Mouse (Mus musculus) ES-CJ7 (cell line): Measurements from ENCODE around the gene Npw.

Experiments
- DNase-seq: peaks from one replicate; pipeline ENCODE4 v3.0.0; 2011; ENCODE audit warnings: low read depth, low spot score

Gene Npw

GRCm38 (mm10) chr17:24658017-24658758, at the start of gene Npw:
Gene Npw (minus strand): TSS chr17:24658457.
- DNase-seq = peak; percentile 21

GRCm38 (mm10) chr17:24707801-24708425, 49.7 kb upstream of the Npw start:
- DNase-seq = no peak

DNA sequence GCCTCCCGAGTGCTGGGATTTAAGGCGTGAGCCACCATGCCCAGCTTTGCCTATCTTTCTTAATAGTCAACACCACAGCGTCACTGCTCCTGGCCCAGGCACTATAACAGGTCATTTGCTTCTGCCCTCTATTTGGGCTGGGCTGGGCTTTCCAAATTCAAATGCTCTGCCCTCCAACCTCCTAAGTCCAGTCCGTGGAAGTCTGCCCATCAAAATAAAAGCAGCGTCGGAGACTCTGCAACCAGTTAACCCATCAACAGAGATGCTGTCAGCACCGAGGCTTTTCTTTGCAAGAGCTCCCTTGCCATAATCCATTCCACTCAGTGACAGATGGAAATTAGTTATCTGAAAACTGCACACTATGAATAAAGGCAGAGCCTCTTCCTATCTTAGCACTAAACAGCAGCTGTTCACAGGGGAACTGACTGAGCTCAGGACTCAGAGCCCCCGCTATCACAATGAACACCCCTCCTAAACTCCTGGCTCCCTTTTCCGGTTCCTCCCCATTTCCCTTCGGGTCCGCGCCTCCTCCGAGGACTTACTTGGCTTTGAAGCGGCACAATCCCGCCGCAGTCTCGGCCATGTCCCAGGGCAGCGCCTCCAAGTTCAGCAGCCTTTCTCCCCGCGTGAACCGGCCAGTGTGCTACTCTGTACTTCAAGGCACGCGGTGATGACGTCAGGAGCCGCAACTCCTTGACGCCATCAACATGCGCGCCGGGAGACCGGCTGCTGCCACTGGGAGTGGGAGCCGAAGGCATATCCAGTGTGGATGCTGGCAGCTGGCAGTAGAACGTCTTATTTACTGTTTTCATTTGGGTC, 48.9 kb upstream of the Npw start, which contains the start of gene Tbl3:
Tbl3 (minus strand) TSS at position 679 of the 819 bp plus-strand sequence.
- DNase-seq = peak; percentile 93

DNA sequence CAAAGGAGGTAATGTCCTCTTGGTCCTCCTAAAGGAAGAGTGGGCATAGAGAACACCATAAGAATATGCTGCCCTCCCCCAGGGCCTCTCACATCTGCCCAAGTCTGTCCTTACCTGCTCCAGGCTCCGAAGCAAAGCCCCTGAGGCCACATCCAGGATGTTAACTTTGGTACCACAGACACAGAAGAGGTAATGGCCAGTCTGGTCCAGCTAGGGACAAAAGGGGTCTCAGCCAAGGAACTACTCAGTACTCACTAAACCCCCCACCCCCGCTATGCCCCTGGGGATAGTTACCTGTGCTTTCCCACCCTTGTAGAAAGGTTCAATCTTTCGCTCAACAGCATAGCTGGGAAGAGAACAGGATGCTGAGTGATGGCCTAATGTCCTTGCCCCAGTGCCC, 47.6 kb upstream of the Npw start:
- no peak for DNase-seq

DNA sequence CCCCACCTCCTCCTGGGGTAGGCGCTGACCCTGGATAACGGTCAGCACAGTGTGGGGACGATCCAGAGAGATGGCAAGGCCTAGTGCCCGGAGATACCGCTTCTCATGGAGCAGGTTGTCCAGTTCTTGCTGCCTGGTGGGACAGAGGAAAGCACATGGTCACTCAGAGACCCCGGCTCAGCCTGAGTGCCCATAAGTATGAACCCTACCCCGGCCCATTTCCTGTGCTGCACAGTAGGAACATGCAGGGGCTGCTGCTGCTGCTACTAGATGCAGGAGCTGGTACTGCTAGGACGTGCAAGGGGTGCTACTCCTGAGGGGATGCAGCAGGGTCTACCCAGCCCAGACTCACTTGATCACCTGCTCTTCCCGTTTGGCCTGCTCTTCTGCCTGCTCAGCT, 43.0 kb upstream of the Npw start:
- no peak for DNase-seq

GRCm38 (mm10) chr17:24699473-24699872, 41.2 kb upstream of the Npw start:
- no peak for DNase-seq

- no peak for DNase-seq
Observed at GRCm38 (mm10) chr17:24698715-24699114, 40.5 kb upstream of the Npw start.

- peak; percentile 61 for DNase-seq
Observed at GRCm38 (mm10) chr17:24697985-24698384, 39.7 kb upstream of the Npw start.

DNA sequence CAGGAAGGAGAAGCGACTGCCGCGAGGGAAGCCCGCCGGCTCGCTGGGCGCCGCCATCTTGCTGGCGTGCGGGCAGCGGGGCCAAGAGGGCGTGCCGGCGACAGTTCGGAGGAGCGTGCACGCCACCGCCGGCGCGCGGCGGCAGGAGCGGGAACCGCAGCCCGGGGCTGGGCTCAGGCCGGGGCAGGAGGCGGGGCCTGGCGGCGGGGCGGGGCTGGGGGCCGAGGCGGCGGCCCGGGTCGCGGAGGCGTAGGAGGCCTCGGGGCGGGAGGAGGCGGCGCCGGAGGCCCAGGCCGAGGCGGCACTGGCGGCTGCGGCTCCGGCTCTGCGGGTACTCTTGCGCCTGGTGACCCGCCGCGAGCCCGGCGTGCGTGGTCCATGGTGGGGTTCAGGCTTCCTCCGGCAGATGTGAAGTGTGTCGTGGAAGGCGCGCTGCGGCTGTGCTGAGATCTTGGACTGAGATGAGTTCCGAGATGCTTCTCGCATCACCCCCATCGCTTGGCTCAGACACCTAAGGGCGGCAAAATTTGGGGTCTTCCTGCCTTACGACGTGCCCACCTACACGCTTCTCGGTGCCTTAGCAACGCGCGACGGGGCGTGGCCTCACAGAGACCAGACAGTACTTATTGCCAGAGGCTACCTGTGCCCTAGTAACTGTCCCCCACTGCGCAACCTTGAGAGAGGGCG, 37.9 kb upstream of the Npw start, which contains the start of the genes Gfer and Noxo1:
Gfer (minus strand) TSS at position 146 of the 687 bp plus-strand sequence.
Noxo1 (plus strand) TSS at position 224 of the 687 bp plus-strand sequence.
- DNase-seq = peak; percentile 92

DNA sequence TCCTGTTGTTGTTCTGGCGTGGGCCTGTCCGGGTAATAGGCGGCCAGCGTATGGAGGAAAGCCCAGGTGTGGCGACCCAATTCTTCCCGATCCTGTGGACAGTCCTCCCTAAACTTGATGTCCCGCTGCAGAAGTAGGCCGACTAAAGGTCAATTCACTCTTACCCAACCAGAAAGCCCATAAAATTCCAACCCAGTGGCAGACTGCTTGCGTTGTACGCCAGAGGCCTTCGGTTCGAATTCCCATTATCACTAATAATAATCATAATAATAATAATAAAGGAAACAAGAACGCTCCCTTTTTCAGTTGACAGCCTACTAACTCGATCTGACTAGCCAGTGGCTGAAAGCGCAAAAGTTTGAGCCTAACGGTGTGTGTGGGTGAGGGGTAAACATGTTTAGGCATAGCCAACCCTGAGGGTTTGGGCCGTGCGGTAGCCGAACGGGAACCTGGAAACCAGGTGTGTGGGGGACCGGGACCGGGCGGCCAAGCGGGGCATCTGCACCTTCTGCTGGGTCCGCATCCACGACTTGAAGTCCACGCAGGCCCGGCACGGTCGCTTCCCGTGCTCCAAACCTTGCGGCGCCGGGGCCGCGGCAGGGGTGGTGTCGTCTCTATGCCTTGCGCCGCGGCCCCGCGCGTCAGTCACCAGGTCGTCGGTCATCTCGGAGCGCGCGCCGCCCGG, 37.2 kb upstream of the Npw start:
- no peak for DNase-seq

DNA sequence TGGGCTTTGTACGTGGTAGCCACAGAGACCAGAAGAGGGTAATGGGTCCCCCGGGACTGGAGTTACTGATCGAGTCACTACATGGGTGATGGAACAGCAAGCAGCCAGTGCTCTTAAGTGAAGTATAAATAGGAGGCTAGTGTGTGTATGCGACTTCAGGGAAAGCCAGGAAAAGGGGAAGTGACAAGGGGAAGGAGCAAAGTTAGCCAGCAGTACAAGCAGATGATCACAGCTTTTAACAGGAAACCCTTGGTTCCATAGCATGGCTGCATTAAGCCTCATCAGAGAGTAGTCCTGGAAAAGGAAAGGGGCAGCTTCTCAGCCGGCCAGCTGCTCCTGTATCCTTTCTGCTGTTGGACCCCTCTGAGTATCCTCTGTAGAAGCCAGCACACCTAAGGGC, 34.1 kb upstream of the Npw start:
- no peak for DNase-seq

- DNase-seq = no peak
Observed at GRCm38 (mm10) chr17:24689251-24690081, 31.2 kb upstream of the Npw start, which contains the start of gene Syngr3. Gene Syngr3 (minus strand): TSS chr17:24689955.

GRCm38 (mm10) chr17:24687599-24687998, 29.3 kb upstream of the Npw start:
- no peak for DNase-seq

DNA sequence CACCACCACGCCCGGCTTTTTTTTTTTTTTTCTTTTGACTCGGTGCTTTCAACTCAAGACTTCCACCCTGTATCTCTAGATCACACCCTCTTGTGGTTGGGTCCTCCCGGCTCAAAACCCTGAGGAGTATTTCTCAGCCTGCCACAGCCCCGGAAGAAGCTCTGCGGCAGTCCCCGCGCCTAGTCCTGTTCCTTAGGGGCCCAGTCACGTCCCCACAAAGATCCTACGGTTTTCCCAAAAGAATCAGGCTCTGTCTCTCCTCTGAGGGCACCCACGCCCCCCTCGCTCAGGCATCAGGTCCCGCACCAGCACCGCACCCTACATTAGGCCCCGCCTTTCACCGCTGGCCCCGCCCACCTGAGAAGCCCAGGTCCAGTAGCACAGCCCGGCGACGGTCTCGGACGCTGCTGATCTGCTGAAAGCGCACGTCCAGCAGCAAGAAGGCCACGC, 28.9 kb upstream of the Npw start:
- peak; percentile 60 for DNase-seq

DNA sequence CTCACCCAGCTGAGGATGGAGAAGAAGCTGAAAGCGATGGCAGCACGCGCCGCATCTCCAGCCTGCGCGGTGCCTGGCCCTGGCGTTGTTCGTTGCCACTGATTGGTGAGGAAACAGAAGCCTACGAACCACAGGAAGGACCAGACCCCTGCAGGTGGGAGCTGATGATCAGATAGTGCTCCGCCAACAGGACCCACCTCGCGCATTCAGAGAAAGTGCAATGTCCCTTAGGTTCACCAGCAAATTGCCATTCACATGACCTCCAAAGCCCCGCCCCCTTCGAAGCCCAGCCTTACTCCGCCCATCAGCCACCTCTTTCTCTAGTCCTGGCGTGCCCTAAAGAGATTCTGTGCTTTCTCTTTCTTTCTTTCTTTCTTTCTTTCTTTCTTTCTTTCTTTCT, 28.3 kb upstream of the Npw start:
- peak; percentile 80 for DNase-seq

GRCm38 (mm10) chr17:24677500-24678080, 19.3 kb upstream of the Npw start:
- DNase-seq = peak; percentile 82

DNA sequence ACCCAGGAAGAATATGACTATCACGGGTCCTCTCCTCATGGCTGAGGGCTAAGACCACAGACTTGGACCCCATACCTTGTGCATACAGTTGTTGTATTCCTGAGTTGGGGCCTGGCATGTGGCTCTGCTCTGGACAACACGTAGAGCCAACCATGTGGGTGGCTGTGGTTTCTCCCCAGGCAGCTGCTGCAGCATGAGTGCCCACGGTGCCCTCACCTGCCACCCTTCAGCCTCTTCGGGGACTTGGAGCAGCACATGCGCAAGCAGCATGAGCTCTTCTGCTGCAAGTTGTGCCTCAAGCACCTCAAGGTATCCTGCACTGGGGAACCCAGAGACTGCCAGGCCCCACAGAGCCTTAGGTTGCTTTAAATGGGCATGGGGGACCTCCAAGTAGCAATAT, 18.6 kb upstream of the Npw start:
- no peak for DNase-seq

GRCm38 (mm10) chr17:24676187-24676586, 17.9 kb upstream of the Npw start:
- DNase-seq = peak; percentile 87

GRCm38 (mm10) chr17:24674277-24674676, 16.0 kb upstream of the Npw start:
- no peak for DNase-seq

GRCm38 (mm10) chr17:24672141-24672540, 13.9 kb upstream of the Npw start:
- peak; percentile 66 for DNase-seq
